Mouse (Mus musculus) embryonic facial prominence, embryonic 14.5 days (tissue): ENCODE results near the gene Ets1. TPM values are rescaled to one million over a fixed set of nuclear protein-coding genes. Genes with fewer than 3 reads are reported as not detected.
A peak's percentile ranks its signal among the peaks of the same experiment; 100 is the strongest.

Experiments used
- ATAC-seq: fragments of 200-750 bp; cut with Nextera tagmentation; 2 replicates; pipeline ENCODE4 v1.8.0; 2017; ENCODE audit warnings: low read depth, moderate number of reproducible peaks, moderate TSS enrichment
- DNase-seq: peaks from one replicate; pipeline ENCODE4 v3.0.0-alpha.2; 2015; ENCODE audit warnings: low spot score
- H3K27ac ChIP-seq: fragments of 300-500 bp; sonication (generic); replicated peaks from 2 replicates; pipeline ENCODE4 v1.5.1; 2014; ENCODE audit warnings: low read depth, mild to moderate bottlenecking, low read length, moderate library complexity
- H3K27me3 ChIP-seq: fragments of 300-500 bp; sonication (generic); replicated peaks from 2 replicates; pipeline ENCODE4 v1.6.1; 2014; ENCODE audit warnings: low read length; ENCODE audit not compliant: control insufficient read depth, insufficient read depth
- H3K36me3 ChIP-seq: fragments of 300-500 bp; sonication (generic); 2 replicates; pipeline ENCODE4 v1.6.1; 2014; ENCODE audit warnings: low read length, mixed read lengths; ENCODE audit not compliant: control insufficient read depth, insufficient read depth
- H3K4me1 ChIP-seq: fragments of 300-500 bp; sonication (generic); 2 replicates; pipeline ENCODE4 v1.6.1; 2014; ENCODE audit warnings: antibody characterized with exemption, low read length; ENCODE audit not compliant: control insufficient read depth, insufficient read depth
- H3K4me2 ChIP-seq: fragments of 300-500 bp; sonication (generic); 2 replicates; pipeline ENCODE4 v1.6.1; 2014; ENCODE audit warnings: low read depth, mild to moderate bottlenecking, low read length, moderate library complexity, mixed read lengths
- H3K4me3 ChIP-seq: fragments of 300-500 bp; sonication (generic); 2 replicates; pipeline ENCODE4 v1.5.1; 2014; ENCODE audit warnings: low read depth, mild to moderate bottlenecking, low read length
- H3K9ac ChIP-seq: fragments of 300-500 bp; sonication (generic); 2 replicates; pipeline ENCODE4 v1.6.1; 2014; ENCODE audit warnings: low read depth, mild to moderate bottlenecking, low read length, moderate library complexity, mixed read lengths
- H3K9me3 ChIP-seq: fragments of 300-500 bp; sonication (generic); 2 replicates; pipeline ENCODE4 v1.6.1; 2016; ENCODE audit warnings: low read length; ENCODE audit not compliant: control insufficient read depth
- WGBS: fragments of 180-500 bp; shearing (Covaris S2); extraction: QIAGEN DNeasy Blood & Tissue Kit; methylation state at CpG from one replicate; pipeline ENCODE4 v1.1.7; 2014; 5-methylcytosine and 5-hydroxymethylcytosine counted together
- polyA plus RNA-seq: library from polyadenylated mRNA; unstranded; fragments of >200 nt; fragmentation: Nextera tagmentation; extraction: Ambion mirVana; gene quantifications from 2 replicates; pipeline ENCODE4 v1.2.1, GENCODE M21; 2014

Gene Ets1
- polyA plus RNA-seq, 1 experiment from 2014 or later = 32.7 TPM

DNA sequence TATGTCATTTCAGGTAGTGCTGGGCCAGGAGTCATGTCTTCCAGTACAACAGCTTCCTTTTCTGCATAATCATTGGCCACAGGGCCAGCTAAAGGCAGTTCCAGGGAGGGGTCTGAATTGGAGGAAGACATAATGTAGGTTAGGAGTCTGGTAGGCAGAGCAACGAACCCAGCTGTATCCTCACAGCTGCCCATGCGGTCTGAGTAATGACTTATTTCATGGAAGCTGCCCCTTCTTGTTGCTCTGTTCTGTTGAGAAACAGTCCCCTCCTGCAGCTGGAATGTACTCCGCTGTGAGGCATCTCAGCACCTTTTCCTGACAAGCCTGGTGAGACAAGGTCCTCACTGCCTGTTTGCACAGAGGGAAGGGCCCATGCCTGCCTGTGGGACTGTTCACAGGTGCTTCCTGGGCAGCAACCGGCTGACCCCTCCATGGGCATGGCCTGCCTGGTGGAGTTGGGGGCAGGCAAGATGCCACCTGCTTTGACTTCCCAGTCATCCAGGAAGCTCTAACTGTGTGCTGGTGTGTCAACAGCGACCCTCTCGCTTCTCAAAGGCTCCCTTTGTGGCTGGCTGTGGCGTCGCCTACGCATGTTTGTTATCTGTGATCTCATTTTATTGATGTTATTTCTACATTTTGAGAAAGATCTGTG is 69.9 kb downstream of the Ets1 start:
- Histone ChIP-seq H3K27ac (no peak overlapping the region), H3K4me2 (no peak overlapping the region), H3K36me3 (no peaks in the 10 kb centered on the region), H3K9ac (no peak overlapping the region), H3K4me3 (no peak overlapping the region), H3K27me3 (no peaks in the 10 kb centered on the region), H3K9me3 (no peaks in the 10 kb centered on the region), H3K4me1 (peaks cover 29% of the 10 kb centered on the region)
- WGBS = 66% methylated on average over 9 of the region's 9 CpGs
- ATAC-seq (no peak), DNase-seq (peak; percentile 22)

DNA sequence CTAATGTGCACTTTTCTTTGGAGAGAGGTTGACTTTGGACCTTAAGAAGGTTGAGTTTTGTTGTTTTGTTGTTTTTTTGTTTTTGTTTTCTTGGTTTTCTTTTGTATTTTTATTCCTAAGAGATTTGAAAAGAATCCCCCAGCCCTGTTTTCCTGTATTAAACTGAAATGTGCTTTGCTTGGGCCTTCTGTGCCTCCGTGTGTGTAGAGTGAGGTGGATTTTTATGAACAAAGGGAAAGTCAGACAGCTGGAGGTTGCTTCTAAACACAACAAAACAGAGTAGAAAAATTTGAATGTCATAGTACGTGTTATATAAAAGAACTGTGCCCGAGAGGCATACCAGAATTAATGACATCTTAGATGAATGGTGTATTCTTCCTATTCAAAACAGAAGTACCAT is 71.4 kb downstream of the Ets1 start:
- Histone ChIP-seq H3K4me1 (peaks cover 39% of the 10 kb centered on the region), H3K27ac (no peak overlapping the region), H3K4me3 (no peak overlapping the region), H3K9ac (no peak overlapping the region), H3K36me3 (no peaks in the 10 kb centered on the region), H3K27me3 (no peaks in the 10 kb centered on the region), H3K9me3 (no peaks in the 10 kb centered on the region), H3K4me2 (no peak overlapping the region)
- ATAC-seq = no peak
- WGBS = 60% methylated on average over 3 of the region's 3 CpGs
- no peak for DNase-seq

DNA sequence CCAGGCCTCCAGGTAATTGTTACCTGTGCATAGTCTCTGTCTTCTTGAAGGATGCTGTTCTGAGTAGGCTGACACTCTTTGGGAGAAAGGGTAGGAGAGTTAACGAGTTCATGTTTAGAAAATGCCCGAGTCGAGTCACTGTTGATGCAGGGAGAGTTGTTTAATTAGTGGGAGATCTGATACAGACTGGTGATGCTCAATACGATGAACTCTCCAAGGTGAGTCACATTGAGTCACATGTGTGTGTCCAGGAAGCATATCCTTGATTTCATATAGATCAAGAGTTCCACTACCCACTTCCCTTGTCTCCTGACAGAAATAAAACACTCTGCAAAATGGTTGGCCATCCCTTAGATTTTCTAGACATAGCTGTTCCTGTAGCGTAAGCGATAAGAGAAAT is 72.5 kb downstream of the Ets1 start:
- WGBS = 75% methylated on average over 6 of the region's 6 CpGs
- H3K27ac ChIP-seq = no peak overlapping the region
- no peaks in the 10 kb centered on the region for H3K27me3 ChIP-seq
- ATAC-seq = no peak
- no peak overlapping the region for H3K4me2 ChIP-seq
- H3K9ac ChIP-seq = no peak overlapping the region
- H3K4me1 ChIP-seq = peaks cover 44% of the 10 kb centered on the region
- DNase-seq = no peak
- no peaks in the 10 kb centered on the region for H3K36me3 ChIP-seq
- H3K4me3 ChIP-seq = no peak overlapping the region
- no peaks in the 10 kb centered on the region for H3K9me3 ChIP-seq

DNA sequence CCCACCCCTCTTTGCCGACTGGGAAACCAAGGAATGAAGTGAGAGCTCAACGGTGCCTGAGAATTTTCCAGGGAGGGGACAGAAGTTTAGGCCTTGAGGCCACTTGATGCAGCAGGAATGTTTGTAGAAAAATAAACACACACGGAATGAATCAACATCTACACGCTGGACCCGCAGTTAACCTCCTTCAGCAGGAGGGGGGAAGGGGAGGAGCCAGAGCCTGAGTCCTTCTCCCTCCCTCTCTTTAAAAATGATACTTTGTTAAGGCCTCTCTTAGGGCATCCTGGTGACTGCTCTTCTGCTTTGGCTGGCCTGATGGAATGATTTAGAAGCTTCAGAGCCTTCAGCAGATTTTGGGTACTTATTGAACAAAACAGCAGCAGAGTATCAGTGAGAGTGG is 73.3 kb downstream of the Ets1 start:
- Histone ChIP-seq H3K9ac (no peak overlapping the region), H3K9me3 (no peaks in the 10 kb centered on the region), H3K36me3 (no peaks in the 10 kb centered on the region), H3K4me1 (peaks cover 53% of the 10 kb centered on the region), H3K27me3 (no peaks in the 10 kb centered on the region), H3K4me3 (no peak overlapping the region), H3K27ac (no peak overlapping the region), H3K4me2 (no peak overlapping the region)
- DNase-seq = peak; percentile 56
- 4% methylated on average over 5 of the region's 5 CpGs for WGBS
- ATAC-seq = peak; percentile 39; the same call in 1 of the 2 replicates

DNA sequence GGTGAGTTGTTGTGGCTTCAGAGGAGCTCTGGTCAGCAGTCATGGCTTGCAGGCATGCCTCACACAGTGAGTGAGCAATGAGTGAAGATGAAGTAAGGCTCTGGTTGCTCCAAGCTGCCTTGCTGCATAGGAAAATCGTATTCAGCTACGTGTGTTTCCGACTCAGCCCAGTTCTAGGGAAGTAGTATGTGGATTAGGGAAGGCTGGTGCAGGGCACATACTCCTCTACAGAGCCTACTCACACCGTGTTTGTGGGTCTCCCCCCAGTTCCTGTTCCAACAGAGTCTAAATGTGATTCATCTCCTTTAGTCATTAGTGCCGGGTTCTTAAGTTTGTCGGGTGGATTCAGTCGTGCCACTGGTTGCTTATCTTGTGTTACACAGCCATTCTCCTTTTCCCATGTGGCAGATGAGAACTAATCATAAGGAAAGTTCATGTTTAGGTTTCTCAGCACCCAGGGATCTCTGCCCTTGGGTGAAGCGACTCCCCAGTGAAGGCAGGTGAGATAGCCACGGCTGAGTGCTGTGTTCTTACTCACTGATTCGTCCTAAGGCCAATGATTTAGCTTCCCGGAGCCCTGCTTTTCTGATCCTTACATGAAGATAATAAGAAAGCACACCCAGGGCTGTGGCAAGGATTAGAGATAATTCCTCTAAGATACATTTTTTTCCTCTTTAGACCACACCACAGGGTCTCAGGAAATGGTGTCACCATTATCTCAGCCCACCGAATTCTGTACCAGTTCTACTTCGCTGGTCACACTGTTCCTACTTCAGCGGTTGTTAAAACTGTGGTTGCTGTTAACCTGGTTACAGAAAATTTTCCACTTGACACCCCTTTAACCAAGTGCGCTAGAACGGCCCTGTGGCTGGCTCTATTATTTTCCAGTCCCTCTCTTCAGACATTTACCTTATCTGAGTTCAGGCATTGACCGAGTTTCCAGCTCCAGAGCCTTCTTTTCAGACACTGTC is 74.0 kb downstream of the Ets1 start:
- Histone ChIP-seq H3K9ac (no peak overlapping the region), H3K27me3 (no peaks in the 10 kb centered on the region), H3K36me3 (no peaks in the 10 kb centered on the region), H3K27ac (no peak overlapping the region), H3K4me1 (peaks cover 60% of the 10 kb centered on the region), H3K9me3 (no peaks in the 10 kb centered on the region), H3K4me2 (no peak overlapping the region), H3K4me3 (no peak overlapping the region)
- DNase-seq = no peak
- ATAC-seq = no peak
- 65% methylated on average over 17 of the region's 17 CpGs for WGBS

DNA sequence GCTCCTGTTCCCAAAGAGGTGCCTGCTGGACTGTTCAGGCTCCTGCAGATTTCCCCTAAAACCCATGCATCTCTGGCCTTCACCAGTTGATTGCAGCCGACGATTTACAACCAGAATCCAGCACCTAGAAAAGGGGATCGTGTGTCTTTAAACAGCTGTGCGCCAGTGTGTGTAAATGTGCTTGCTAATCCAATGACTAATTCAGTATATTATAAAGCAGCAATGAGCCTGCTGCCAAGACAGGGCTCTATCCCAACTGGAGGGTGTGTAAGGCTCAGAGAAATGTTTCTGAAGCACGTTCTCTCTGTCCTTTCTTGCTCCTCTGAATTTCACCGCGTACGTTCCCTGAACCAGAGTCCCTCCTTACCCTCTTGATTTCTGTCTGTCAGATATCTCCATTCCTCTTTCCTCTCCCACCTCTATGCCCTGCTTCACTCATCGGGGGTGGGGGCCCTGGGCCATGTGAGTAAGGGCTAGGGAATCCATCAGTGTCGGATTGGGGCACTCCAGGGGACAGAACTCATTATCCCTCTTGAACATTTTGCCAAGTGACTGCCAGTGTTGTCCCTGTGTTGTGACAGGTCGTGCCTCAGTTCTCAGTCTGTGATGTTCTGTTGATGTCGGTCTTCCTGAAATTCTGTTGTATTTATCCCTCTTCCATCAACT is 75.1 kb downstream of the Ets1 start:
- DNase-seq = peak; percentile 59
- Histone ChIP-seq H3K4me2 (no peak overlapping the region), H3K9ac (no peak overlapping the region), H3K4me3 (no peak overlapping the region), H3K4me1 (peaks cover 69% of the 10 kb centered on the region), H3K36me3 (no peaks in the 10 kb centered on the region), H3K27me3 (no peaks in the 10 kb centered on the region), H3K27ac (no peak overlapping the region), H3K9me3 (no peaks in the 10 kb centered on the region)
- 63% methylated on average over 12 of the region's 12 CpGs for WGBS
- no peak for ATAC-seq

DNA sequence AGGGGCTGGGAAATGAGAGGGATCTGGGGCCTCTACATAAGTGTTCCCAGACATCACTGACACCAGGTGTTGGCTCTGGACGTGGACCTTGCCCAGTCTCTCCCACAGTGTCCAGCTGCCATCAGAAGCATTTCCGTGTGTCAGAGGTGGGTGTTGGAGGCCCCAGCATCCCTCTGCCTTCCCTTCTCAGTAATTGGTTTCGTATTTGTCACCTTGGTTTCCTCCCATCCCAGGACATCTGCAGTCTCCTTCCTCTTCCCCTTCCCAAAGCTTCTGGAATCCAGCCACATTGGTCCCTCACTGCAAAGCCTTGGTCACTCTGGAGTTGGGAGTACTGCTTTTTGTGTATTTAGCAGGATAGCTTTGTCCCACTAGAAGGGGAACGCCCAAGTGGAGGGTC is 75.7 kb downstream of the Ets1 start:
- 60% methylated on average over 4 of the region's 4 CpGs for WGBS
- Histone ChIP-seq H3K4me2 (no peak overlapping the region), H3K4me3 (no peak overlapping the region), H3K27ac (no peak overlapping the region), H3K36me3 (no peaks in the 10 kb centered on the region), H3K4me1 (peaks cover 71% of the 10 kb centered on the region), H3K9ac (no peak overlapping the region), H3K9me3 (no peaks in the 10 kb centered on the region), H3K27me3 (no peaks in the 10 kb centered on the region)
- DNase-seq (no peak), ATAC-seq (no peak)

DNA sequence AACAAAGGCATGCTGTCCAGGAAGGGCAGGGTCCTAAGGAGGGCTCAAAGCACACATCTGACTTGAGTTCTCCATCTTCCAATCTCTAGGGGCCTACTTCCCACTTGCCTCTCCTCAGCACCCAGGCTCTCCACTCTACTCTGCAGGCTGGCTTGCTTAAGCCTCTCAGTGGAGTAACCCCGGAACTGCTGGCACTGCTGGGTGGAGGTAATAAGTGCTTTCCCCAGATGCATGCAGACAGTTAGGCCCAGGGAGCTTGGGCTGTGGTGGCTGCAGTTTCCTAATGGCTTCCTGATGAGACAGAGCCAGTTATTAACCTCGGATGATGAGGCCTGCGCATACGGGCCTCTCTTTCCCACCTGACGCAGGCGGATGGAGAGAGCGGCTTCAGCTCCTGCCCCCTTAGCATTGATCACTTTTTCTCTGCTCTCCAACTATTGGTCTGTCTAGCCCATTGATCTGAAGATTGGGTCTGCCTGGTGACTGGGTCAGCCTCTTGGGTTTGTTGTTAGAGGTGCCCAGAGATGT is 76.4 kb downstream of the Ets1 start:
- H3K4me1 ChIP-seq = peaks cover 77% of the 10 kb centered on the region

More for the DNA sequence above, 76.4 kb downstream of the Ets1 start:
- Histone ChIP-seq H3K4me3 (no peak overlapping the region), H3K9ac (no peak overlapping the region), H3K36me3 (no peaks in the 10 kb centered on the region), H3K4me2 (no peak overlapping the region), H3K27ac (no peak overlapping the region), H3K27me3 (no peaks in the 10 kb centered on the region), H3K9me3 (no peaks in the 10 kb centered on the region)
- DNase-seq (no peak), ATAC-seq (no peak)
- 67% methylated on average over 7 of the region's 7 CpGs for WGBS
